Mouse (Mus musculus) brain, embryonic 14.5 days (tissue): Measurements from ENCODE around the gene B4galt7. TPM values are rescaled to one million over a fixed set of nuclear protein-coding genes. Genes with fewer than 3 reads are reported as not detected.
"Not testable (repeated sequence)": the region's sequence is repeated elsewhere in the genome, so short reads cannot be mapped to it uniquely, and the experiment has no call there.

ENCODE experiments used
- DNase-seq: peaks from one replicate; pipeline ENCODE4 v3.0.0-alpha.2; 2011; ENCODE audit warnings: low read depth
- CTCF ChIP-seq: fragments of 200-500 bp; IDR thresholded peaks from 2 replicates; pipeline ENCODE4 v1.5.1; 2012; ENCODE audit warnings: inconsistent platforms, mild to moderate bottlenecking, moderate library complexity, borderline replicate concordance; ENCODE audit not compliant: insufficient read depth, insufficient read length; ENCODE audit errors: extremely low read depth
- POLR2A ChIP-seq: fragments of 200-500 bp; IDR thresholded peaks from 2 replicates; pipeline ENCODE4 v1.6.1; 2012; ENCODE audit warnings: mild to moderate bottlenecking, inconsistent platforms, borderline replicate concordance; ENCODE audit not compliant: poor library complexity, insufficient read depth, insufficient read length, severe bottlenecking; ENCODE audit errors: extremely low read depth
- polyA plus RNA-seq: library from polyadenylated mRNA; depleted of rRNA; stranded (reverse); fragments of >200 nt; gene quantifications from 2 replicates; pipeline ENCODE4 v1.2.3, GENCODE M21; 2012

The B4galt7 gene
- polyA plus RNA-seq, 1 experiment = 47.2 TPM

GRCm38 (mm10) chr13:55604606-55605005 lies 4.9 kb downstream of the B4galt7 start:
- no peak for TF ChIP-seq POLR2A
- no peak for TF ChIP-seq CTCF
- DNase-seq = no peak

GRCm38 (mm10) chr13:55606899-55607623 lies 7.4 kb downstream of the B4galt7 start:
- no peak for TF ChIP-seq POLR2A
- TF ChIP-seq CTCF = no peak
- no peak for DNase-seq

- no peak for DNase-seq
- TF ChIP-seq POLR2A (no peak), CTCF (no peak)
Measured at GRCm38 (mm10) chr13:55607624-55608006, 7.9 kb downstream of the B4galt7 start.

- DNase-seq = no peak
- TF ChIP-seq POLR2A (no peak), CTCF (no peak)
Measured at GRCm38 (mm10) chr13:55611996-55612395, 12.3 kb downstream of the B4galt7 start.

GRCm38 (mm10) chr13:55613471-55613870 lies 13.8 kb downstream of the B4galt7 start:
- TF ChIP-seq POLR2A (no peak), CTCF (no peak)
- no peak for DNase-seq

- TF ChIP-seq POLR2A = no peak
- TF ChIP-seq CTCF = no peak
- DNase-seq = no peak
Measured at GRCm38 (mm10) chr13:55619328-55619727, 19.6 kb downstream of the B4galt7 start.

- DNase-seq = no peak
- TF ChIP-seq POLR2A = no peak
- no peak for TF ChIP-seq CTCF
Measured at GRCm38 (mm10) chr13:55620275-55620674, 20.6 kb downstream of the B4galt7 start.

GRCm38 (mm10) chr13:55622156-55622648 lies 22.5 kb downstream of the B4galt7 start:
- DNase-seq = not testable (repeated sequence)

- DNase-seq = peak; percentile 97
- TF ChIP-seq CTCF (no peak), POLR2A (peak; percentile 42; the same call in 1 of the 2 replicates)
Measured at GRCm38 (mm10) chr13:55622649-55623541, 23.2 kb downstream of the B4galt7 start, which contains the start of gene Caml. Gene Caml (plus strand): TSS chr13:55623005.

GRCm38 (mm10) chr13:55634639-55635127 lies 35.0 kb downstream of the B4galt7 start, which contains the start of gene Ddx46:
Gene Ddx46 (plus strand): TSS chr13:55635027.
- TF ChIP-seq CTCF = peak; percentile 87
- TF ChIP-seq POLR2A = peak; percentile 50; the same call in 1 of the 2 replicates
- peak; percentile 97 for DNase-seq

GRCm38 (mm10) chr13:55635146-55635571 lies 35.5 kb downstream of the B4galt7 start:
- no peak for TF ChIP-seq CTCF
- no peak for DNase-seq
